Mouse (Mus musculus) spleen, adult 2 months (tissue): Measurements from ENCODE around the gene Wfdc1.

Experiments
- CTCF ChIP-seq: fragments of 200-500 bp; IDR thresholded peaks from 2 replicates; pipeline ENCODE4 v1.5.1; 2011; ENCODE audit warnings: mild to moderate bottlenecking, inconsistent platforms; ENCODE audit not compliant: insufficient read depth, insufficient read length, insufficient replicate concordance; ENCODE audit errors: extremely low read depth
- POLR2A ChIP-seq: fragments of 200-500 bp; IDR thresholded peaks from 2 replicates; pipeline ENCODE4 v1.6.1; 2011; ENCODE audit warnings: low read depth, low read length, inconsistent platforms

DNA sequence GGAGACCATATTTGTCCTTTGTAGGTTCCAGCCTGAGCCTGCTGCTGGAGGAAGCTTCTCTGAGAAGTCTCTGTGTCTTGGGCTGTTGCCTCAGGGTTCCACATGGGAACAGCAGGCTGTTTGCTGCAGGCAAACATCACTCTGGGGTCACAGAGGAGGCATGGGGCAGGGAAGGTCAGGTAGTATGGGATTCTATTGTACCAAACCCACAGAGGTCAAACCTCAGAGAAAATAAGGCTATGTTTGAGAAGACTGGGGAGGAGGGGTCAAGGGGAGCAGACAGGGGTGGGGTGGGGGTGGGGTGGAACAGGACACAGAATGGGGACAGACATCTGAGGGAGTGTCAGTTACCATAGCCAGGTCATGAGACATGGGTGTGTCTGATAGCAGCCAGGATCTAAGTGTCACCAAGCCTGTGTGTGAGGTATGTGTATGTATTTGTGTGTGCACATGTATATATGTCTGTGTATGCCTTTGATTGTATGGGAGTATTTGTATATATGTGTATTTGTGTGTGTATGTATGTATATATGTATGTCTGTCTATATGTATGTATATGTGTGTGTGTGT, 50.6 kb downstream of the Wfdc1 start:
- TF ChIP-seq CTCF (no peak), POLR2A (no peak)
